Mouse (Mus musculus): ENCODE results near the gene Nacc2.

Nacc2 gene

DNA sequence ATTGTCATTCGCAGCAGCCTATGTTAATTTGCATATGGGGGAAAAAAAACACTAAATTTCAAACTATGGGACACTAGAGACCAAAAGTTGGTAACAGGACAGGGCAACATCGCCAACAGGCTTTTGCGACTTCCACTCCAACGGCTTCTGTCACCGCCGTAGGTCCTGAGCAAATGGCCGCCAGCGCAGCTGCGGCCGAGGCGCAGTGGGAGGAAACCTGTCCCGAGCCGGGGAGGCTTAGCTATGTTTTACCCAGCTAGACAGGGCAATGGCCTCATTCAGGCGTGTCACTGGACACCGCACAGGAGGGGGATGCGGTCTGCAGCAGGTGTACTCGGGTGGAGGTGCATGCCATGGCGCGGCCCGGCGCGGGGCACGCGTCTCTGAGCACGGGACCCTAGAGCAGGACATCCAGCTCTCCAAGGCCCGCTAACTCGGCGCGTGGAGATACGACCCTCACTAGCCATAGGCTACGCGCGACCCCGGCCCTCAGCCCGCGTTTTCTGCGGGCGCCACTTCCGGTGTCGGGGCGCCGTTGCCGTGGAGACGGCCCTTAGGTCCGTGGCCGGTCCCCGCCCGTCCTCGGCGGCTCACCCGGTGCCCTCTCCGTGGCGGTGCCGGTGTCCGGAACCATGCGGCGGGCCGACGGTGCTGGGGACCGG, 16.7 kb upstream of the Nacc2 start:
- DNase-seq (ENCODE audit: low spot score): no peak

GRCm38 (mm10) chr2:26139034-26139544, 16.1 kb upstream of the Nacc2 start:
- no peak for DNase-seq (ENCODE audit: low spot score)

GRCm38 (mm10) chr2:26138252-26139033, 15.4 kb upstream of the Nacc2 start:
- DNase-seq (ENCODE audit: low spot score): no peak

DNA sequence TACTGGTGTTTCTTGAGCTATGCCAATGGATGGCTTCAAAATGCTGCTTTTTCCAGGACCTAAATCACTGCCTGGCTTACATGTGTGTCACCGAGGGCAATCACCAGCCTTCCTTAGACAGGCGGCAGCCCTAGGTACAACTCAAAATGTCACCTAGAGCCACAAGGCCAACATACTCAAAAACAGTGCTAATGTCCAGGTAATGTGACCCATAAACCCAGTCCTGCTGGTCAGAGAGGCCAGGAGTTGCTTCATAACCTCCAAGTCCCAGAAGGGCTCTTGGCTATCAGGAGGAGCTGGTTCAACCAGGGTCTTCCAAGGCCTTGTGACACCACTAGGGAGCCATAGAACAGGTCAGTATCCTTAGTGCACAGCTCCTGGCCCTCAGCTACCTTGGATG, 11.6 kb upstream of the Nacc2 start:
- no peak for DNase-seq (ENCODE audit: low spot score)

DNA sequence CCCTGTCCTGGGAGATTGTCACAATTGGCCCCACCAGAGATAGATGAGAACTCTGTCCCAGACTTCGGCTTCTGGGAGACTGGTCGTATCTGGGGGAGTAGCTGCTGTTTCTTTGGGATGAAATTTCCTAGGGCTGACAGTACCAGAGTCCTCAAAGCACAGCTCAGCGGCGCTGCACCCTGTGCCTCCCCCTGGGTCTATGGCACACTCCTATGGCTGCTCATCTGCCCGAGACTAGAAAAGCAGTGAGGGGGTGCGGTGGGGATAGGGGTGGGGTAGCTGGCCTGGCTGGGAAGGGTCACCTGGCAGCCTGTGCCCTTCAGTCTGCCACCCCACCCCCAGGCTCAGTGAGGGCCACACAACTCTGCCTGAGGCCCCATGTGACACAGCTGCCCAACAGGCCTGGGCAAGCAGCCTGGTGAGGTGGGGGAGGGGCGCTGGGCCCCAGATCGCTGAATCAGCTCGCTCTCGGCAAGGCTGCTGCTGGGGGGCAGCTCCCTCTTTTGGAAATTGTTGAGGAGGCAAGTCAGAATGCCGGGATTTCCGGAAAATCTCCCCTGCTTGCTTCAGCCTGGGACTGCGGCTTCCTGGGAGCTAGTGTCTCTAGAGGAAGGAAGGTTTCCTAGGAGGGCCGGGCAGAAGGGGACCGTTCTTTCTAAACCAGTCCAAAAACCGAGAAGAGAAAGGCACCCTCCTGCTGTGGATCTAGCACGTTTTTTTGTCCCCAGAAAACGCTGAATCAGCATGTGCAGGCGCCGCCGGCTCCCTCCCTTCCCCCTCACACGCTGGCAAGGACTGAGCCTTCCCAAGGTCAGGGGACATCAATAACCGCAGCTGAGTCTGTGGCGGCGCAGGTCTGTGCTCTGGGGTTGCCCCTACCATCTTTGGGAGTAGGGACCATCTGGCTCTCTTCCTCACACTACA, 9.9 kb upstream of the Nacc2 start:
- DNase-seq (ENCODE audit: low spot score): peak; percentile 83

GRCm38 (mm10) chr2:26131327-26131726, 8.3 kb upstream of the Nacc2 start:
- DNase-seq (ENCODE audit: low spot score): no peak

GRCm38 (mm10) chr2:26129962-26130361, 6.9 kb upstream of the Nacc2 start:
- no peak for DNase-seq (ENCODE audit: low spot score)

DNA sequence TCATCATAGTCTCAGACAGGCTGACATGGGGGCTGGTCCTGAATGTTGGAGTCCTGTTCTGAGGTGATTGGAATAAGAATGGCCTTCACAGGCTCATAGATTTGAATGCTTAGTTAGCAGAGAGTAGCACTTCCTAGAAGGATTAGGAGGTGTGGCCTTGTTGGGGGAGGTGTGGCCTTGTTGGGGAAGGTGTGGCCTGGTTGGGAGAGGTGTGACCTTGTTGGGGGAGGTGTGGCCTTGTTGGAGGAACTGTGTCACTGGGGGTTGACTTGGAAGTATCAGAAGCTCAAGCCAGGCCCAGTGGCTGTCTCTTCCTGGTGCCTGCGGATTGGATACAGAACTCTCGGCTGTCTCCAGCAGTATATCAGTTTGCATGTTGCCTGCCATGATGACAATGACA, 6.3 kb upstream of the Nacc2 start:
- no peak for DNase-seq (ENCODE audit: low spot score)

DNA sequence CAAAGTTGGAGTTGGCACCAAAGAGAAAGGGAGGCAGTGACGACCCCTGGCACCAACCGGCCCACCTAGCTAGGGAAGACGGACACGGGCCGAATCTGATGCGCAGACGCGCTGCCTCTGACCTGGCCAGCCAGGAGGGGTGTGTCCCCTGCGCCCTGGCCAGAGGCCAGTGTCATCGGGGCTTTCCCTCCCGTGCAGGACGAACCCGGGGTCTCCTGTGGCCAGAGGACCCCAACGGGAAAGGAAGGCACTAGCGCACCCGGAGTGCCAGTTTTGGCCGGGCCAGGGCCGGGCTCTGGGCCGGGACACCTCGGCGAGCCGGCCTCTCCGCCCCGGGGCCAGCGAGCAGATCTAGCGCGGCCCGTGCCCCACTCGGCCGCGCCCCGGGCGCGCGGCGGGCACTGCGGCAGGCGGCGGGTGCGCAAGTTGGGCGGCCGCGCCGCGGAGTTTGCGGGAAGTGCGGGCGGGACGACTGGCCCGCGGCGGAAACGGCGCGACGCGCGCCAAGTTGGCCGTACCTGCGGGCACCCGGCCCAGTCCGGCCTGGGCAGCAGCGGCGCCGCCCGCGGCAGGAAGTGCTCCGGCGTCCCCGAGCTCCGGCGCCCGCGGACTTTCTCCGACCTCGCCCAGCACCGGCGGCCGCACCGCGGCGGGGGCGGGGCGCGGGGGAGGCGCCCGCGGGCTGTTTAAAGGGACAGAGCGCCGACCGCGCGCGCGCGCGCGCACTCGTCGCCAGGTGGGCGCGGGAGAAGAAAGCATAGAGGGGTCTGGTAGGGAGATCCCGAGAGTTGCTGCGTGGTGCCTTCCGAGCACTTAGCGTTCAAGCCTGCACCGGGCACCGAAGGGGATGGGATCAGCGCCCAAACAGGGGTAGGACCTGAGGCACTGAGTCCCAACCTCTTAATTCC, 595 bp downstream of the Nacc2 start:
- DNase-seq (ENCODE audit: low spot score): peak; percentile 64

- DNase-seq (ENCODE audit: low spot score): no peak
Observed at GRCm38 (mm10) chr2:26121541-26122083, 1.4 kb downstream of the Nacc2 start.

- no peak for DNase-seq (ENCODE audit: low spot score)
Observed at GRCm38 (mm10) chr2:26119626-26120025, 3.4 kb downstream of the Nacc2 start.

- DNase-seq (ENCODE audit: low spot score): no peak
Observed at GRCm38 (mm10) chr2:26119310-26119592, 3.8 kb downstream of the Nacc2 start.

- DNase-seq (ENCODE audit: low spot score): no peak
Observed at GRCm38 (mm10) chr2:26118584-26119309, 4.3 kb downstream of the Nacc2 start.

GRCm38 (mm10) chr2:26117580-26117979, 5.4 kb downstream of the Nacc2 start:
- no peak for DNase-seq (ENCODE audit: low spot score)

GRCm38 (mm10) chr2:26116550-26116949, 6.5 kb downstream of the Nacc2 start:
- DNase-seq (ENCODE audit: low spot score): no peak

- DNase-seq (ENCODE audit: low spot score): no peak
Observed at GRCm38 (mm10) chr2:26115215-26115614, 7.8 kb downstream of the Nacc2 start.

- DNase-seq (ENCODE audit: low spot score): no peak
Observed at GRCm38 (mm10) chr2:26108237-26108636, 14.8 kb downstream of the Nacc2 start.

- no peak for DNase-seq (ENCODE audit: low spot score)
Observed at GRCm38 (mm10) chr2:26107011-26107410, 16.0 kb downstream of the Nacc2 start.

DNA sequence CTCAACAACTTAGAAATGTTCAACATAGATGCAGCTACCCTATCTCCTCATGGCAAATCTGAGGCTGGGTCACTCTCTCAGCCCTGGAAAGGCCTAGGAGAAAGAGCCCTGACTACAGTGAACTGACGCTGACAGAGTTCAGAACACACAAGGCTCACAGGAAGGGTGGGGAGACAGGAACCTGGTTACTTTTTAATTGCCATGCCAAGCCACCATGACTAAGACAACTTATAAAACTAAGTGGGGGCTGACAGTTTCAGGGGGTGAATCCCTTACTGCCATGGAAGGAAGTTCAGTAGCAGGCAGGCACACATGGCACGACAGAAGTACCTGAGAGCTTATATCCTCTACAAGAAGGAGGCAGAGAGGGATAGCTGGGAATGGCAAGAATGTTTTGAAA, 16.8 kb downstream of the Nacc2 start:
- no peak for DNase-seq (ENCODE audit: low spot score)

DNA sequence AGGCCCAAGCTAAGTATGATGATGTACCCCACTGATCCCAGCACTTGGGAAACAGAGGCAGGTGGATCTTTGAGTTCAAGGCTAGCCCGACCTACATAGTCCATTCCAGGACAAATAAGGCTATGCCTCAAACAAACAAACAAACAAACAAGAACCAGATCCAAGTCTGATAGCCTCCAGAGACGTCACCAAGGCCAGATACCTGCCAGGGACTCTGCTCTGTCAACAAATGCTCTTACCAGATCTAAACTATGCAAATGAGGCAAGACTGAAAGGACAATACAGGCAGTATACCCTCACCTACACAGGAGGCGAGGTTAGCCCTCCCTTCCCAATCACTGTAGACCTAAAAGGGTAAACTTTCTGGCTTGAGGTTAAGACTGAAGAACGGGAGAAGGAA, 22.7 kb downstream of the Nacc2 start:
- no peak for DNase-seq (ENCODE audit: low spot score)

DNA sequence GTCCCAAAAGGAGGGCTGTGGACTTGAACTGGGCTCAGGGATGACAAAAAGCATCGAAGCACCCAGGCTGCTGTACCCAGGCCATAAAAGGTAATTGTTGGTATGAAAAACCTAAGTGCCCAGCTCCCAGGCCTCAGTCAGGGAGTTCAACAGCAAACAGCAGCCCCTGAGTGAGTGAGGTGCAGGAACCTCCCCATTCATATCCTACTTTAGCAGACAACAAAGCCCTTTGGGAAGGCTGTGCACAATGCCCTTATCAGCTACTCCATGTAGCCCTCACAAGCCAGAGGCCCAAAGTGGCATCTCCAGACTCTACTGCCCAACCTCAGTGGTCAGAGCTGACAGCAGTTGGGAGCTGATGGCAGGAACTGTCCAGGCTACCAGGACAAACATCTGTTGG, 23.2 kb downstream of the Nacc2 start:
- no peak for DNase-seq (ENCODE audit: low spot score)

Data from urinary bladder, postnatal 25 days (tissue).